Mouse (Mus musculus) adrenal gland (tissue): ENCODE data around the gene Msh6.
"Not testable (repeated sequence)": the region's sequence is repeated elsewhere in the genome, so short reads cannot be mapped to it uniquely, and the experiment has no call there.

Experiments used
- intact Hi-C: fragments of 180-260 bp; cut with DNase I; formaldehyde crosslinking; loops from one replicate; pipeline ENCODE4 v1.15.1; 2025

Gene Msh6

DNA sequence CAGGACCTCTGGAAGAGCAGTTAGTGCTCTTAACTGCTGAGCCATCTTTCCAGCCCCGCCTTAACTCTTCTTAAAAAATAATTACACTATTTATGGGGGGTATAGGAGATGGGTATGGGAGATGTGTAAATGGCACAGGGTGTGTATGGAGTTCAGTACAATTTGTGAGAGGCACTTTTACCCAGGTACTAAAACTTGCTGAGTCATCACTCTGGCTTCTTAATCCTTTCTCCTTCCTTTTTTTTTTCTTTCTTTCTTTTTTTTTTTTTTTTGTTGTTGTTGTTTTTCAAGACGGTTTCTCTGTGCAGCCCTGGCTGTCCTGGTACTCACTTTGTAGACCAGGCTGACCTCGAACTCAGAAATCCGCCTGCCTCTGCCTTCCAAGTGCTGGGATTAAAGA is 2.1 kb downstream of the Msh6 start:
- intact Hi-C loops: not testable (repeated sequence)

DNA sequence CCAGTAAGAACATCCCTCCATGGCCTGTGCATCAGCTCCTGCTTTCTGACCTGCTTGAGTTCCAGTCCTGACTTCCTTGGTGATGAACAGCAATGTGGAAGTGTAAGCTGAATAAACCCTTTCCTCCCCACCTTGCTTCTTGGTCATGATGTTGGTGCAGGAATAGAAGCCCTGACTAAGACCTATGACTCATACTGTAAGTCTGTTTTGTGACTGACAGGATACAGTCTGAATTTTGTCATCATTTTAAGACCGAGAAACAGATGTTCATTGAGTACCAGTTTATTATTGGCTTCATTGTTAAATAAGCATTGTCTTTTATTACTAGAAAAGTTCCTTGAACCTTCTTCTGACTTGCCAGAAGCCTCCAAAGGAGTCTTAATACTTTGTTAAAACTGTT is 4.8 kb downstream of the Msh6 start:
- intact Hi-C loops: not testable (repeated sequence)

DNA sequence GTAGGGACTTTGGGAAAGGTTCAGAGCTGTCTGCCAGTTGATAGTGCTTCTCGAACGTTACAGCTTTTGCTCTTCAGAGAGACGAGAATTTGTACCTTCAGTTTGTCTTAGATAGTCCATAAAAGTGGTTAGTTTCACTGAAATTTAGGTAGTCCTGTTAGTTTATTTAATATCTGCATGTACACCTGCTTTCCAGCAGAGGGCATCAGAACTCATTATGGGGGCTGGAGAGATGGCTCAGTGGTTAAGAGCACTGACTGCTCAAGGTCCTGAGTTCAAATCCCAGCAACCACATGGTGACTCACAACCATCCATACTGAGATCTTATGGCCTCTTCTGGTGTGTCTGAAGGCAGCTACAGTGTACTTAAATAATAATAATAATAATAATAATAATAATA is 7.2 kb downstream of the Msh6 start:
- intact Hi-C loops: no loop called here

DNA sequence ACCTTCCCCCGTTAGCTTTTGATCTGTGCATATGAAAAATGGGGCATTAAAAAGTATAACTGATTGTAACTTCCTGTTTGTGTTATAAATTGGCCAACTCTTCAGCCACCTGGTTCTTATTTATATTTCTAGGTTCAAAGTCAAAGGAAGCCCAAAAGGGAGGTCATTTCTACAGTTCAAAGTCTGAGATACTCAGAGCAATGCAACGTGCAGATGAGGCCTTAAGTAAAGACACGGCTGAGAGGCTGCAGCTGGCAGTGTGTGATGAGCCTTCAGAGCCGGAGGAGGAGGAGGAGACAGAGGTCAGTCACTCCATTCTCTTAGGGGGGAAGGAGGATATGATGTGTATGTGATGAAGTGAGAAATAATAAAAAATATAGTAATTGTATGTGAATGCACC is 8.5 kb downstream of the Msh6 start:
- intact Hi-C loops: no loop called here

DNA sequence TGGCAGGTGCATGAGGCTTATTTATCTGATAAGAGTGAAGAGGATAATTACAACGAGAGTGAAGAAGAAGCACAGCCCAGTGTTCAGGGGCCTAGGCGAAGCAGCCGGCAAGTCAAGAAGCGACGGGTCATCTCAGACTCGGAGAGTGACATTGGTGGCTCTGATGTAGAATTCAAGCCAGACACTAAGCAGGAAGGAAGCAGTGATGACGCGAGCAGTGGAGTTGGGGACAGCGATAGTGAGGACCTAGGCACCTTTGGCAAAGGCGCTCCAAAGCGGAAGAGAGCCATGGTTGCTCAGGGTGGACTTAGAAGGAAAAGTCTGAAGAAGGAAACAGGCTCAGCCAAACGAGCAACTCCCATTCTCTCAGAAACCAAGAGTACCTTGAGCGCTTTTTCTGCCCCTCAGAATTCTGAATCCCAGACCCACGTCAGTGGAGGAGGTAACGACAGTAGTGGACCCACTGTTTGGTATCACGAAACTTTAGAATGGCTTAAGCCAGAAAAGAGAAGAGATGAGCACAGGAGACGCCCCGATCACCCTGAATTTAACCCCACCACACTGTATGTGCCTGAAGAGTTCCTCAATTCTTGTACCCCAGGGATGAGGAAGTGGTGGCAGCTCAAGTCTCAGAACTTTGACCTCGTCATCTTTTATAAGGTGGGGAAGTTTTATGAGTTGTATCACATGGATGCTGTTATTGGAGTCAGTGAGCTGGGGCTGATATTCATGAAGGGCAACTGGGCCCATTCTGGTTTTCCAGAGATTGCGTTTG is 9.8 kb downstream of the Msh6 start:
- intact Hi-C loops: no loop called here

DNA sequence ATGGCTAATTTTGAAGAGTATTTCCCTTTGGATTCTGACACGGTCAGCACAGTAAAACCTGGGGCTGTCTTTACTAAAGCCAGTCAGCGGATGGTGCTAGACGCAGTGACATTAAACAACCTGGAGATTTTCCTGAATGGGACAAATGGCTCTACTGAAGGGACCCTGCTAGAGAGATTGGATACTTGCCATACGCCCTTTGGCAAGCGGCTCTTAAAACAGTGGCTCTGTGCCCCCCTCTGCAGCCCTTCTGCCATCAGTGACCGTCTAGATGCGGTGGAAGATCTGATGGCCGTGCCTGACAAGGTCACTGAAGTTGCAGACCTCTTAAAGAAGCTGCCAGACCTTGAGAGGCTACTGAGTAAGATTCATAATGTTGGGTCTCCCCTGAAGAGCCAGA is 11.1 kb downstream of the Msh6 start:
- intact Hi-C loops: no loop called here

DNA sequence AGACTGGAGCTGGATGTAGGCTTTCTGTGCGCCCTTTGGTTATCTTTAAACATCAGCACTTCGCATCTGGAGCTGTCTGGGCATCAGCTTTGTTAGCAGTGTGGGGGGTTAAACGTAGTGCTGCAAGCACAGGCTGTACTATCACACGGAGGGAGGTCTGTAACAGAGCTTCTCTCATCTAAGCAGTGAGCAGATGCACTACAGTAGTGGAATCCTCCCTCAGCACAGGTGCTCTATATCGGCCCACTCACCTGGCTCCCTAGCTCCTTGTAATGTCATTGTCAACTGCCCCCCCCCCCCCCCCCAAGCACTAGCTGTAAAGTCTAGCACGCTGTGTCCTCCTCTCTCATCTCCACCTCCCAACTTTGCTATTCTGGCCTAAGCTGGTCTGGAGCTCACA is 12.6 kb downstream of the Msh6 start:
- intact Hi-C loops: no loop called here

DNA sequence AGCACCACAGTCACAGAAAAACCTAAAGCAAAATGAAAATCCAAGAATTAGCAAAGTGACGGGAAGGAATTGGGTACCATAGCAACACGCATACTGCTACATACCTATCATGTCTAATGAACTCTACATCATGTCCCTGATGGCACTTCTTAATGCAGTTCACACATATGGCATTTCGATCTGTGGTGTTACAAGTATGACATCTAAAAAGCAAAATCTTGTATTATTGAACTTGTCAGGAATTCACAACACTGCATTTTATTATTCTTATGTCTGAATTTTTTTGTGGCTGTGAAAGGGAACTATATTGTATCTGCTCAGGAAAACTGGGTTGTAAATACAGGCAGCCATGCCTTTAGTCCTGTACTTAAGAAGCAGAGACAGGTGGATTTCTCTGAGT is 17.3 kb downstream of the Msh6 start:
- intact Hi-C loops: no loop called here

DNA sequence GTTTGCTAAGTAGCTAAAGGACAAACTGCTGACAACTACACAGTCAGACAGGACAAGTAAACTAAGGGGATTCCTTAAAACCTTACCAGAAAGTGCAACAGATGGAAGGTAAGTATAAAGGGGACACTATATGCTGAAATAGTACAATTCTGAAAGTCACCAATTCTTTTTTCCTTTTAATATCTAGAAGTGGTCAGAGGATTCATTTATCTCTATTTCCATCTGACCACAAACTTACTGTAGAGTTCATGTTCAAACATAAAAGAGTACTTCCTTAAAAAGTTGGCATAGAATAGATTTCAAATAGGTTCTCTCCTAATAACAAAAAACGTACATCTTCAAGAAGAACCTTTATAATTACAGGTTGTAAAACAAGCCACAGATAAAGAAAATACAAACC is 18.5 kb downstream of the Msh6 start:
- intact Hi-C loops: no loop called here

DNA sequence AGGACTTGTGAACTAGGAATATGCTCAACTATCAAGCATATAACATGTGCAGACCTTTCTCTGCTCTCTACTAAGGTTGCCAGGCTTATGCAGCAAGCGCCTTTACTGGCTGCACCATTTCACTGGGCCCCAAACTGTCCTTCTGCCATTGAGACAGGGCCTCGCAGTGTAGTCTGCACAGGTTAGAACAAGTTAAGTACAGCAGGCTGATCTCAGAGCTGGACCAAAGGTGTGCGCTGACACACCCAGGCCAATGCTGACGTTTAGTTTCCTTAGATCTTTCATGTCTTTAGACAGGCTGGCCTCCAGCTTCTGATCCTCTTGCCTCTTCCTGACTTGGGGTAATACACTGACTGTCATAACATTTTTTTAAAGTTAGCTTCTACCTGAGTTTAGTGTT is 22.9 kb downstream of the Msh6 start:
- intact Hi-C loops: no loop called here

DNA sequence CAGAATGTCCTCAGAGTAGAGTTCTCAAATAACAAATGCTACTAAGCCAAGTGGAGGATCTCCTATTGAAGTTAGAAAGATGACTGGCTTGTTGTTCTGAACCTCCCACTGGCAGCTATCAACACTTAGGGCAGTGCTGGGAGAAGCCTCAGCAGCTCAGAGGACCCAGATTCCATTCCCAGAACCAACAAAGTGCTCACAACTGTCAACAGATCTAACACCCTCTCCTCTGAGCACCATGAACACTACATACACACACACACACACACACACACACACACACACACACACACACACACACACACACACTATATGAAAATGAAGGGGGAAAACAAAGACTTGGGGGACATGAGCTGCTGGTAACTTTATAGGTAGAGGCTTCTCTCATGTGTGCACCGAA is 30.0 kb downstream of the Msh6 start:
- intact Hi-C loops: no loop called here

DNA sequence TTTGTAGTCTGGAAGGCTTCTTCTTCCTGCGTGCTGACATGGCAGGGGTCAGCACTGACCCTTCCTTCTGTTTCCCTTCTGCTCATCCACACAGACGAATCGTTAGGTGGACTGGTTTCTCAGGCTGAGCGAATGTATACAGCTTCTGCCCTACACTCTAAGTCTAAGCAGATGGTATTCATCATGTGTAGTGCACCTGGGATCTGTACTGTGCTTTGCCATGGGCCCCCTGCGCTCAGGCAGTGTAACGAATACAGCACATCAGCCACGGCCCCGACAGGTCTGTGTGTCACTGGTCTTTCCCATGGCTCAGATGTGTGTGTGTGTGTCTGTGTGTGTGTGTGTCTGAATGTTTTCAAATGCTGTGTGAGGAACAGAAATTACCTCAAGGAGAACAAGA is 32.1 kb downstream of the Msh6 start:
- intact Hi-C loops: no loop called here

DNA sequence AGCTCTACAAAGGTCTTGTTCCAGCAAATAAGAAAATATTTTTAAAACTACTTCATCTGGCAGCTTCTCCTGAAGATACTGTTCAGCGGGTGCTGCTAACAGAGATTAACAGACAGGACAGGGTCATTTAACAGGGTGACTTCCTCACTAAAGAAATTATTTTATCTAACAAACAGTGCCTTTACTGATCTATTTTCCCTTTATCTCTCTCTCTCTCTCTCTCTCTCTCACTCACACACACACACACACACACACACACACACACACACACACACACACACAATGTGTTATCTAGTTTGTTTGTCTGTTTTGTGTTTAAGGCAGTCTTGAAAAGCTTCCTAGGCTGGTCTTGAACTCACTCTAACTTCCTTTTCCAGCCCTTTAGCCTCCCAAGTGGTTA is 39.6 kb downstream of the Msh6 start:
- intact Hi-C loops: no loop called here

DNA sequence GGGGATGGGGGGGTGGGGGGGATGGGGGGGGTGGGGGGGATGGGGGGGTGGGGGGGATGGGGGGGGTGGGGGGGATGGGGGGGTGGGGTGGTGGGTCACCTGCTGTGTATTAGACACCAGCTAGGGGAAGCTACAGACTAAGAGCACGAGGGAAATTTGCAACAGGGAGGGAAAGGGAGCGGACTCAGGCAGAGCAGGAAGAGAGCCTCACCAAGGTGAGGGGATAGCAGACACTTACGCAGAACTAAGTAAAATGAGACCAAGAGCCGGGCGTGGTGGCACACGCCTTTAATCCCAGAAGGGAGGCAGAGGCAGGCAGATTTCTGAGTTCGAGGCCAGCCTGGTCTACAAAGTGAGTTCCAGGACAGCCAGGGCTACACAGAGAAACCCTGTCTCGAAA is 41.2 kb downstream of the Msh6 start:
- intact Hi-C loops: not testable (repeated sequence)

DNA sequence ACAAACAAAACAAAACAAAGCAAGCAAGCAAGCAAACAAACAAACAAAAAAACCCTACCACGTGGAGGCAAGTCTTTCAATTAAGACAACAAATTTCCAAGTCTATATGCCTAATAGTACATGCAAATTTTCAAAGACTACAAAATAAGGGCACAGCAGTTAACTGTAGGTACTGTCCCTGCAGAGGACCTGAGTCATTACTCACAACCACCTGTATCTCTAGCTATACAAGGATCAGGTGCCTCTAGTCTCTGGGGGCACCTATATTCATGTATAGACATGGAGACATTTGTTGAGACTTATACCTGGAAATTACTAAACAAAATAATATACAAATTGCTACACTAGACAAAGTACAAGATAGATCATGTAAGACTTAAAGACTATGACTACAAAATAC is 49.1 kb downstream of the Msh6 start:
- intact Hi-C loops: loop anchor here (2.0 kb wide), 2 partner anchors 43 to 229 kb away; no protein-coding TSS in a partner anchor

DNA sequence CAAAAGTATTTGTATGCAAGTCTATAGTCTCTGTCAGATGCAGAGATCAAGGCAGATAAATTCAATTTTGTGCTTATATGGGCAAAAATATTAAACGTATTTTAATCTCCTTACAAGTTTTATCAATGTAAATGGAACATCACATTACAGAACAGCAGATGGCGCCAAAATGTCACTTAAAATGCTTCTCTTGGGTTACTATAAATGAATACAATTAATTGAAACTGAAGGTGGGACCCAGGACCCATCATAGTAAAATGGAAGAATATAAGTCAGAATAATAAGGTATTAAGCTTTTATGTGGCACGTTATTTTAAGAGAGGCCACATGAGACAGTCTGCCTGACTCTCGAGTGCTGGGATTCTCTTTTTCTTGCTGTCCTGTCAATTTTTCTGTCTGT is 50.4 kb downstream of the Msh6 start:
- intact Hi-C loops: loop anchor here (2.0 kb wide), 2 partner anchors 42 to 228 kb away; no protein-coding TSS in a partner anchor

DNA sequence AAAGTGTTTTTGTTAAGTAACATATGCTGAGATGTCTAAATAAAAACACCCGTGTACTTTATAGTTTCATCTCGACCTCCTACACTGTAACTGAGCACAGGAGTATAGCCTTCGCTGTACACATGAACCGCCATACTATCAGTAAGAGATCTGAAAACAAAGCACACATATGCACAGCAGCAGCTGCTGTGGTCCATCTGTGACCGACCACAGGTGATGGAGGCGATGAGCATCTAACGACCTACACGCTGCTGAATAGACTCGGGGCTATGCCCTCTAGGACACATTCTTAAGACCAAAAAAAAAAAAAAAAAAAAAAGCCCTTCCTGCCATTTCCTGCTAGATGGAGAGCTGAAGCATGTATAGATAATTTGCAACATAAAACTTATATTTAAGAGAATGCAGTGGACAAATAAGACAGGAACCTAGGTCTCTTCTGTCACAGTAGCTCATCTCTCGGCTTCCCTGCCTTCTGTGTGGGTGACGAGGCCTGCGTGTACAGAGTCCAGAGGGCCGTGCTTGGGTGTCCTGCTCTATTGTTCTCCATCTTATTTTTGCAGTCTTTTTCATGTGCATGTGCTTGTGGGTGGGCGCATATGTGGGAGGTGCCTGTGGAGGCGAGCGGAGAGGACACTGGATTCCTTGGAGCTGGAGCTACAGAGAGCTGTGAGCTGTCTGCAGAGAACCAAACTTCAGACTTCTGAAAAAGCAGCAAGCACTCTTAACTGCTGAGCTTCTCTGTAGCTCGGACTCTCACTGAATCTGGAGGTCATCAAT is 54.5 kb downstream of the Msh6 start:
- intact Hi-C loops: no loop called here

DNA sequence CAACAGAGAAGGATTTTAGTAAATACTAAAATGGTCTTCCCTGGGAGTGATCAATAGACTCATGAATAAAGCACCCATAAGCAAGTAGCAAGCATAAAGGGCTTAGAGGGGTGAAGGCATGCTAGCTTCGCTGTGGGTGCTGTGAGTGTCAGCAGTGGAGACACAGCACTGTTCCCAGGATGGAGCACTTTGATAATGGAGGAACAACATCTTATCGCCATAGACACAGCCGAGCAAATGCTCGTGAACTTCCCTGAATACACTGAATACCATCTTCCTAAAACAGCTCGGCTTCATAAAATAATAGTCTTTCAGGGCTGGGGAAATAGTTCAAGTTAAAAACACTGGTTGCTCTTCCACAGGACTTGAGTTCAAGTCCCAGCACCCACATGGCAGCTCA is 56.9 kb downstream of the Msh6 start:
- intact Hi-C loops: no loop called here

DNA sequence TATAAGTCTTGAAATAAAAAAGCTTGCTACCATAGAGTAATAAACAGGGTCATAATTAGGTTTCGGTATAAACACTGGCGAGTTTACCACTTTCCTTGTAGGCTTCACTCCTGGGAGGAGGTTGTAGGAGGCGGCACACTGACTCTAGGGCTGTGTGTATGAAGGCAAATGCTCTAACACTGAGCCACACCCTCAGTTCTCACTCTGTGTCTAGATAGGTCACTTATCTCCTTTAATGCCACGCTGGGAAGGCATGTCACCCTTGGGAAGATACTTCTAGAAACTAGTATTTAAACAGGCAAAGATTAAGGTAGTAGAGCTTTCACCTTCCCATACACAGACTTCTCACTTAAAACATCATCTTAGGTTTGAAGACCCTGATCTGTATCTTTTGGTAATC is 59.6 kb downstream of the Msh6 start:
- intact Hi-C loops: no loop called here
